Mouse (Mus musculus) right cerebral cortex, postnatal 4 days (tissue): ENCODE results near the gene Msl1.

Source experiments
- DNase-seq: peaks from one replicate; pipeline ENCODE4 v3.0.0-alpha.2; 2022

Msl1 gene

GRCm38 (mm10) chr11:98849196-98849894 lies 54.0 kb downstream of the Msl1 start:
- no peak for DNase-seq

- no peak for DNase-seq
Measured at GRCm38 (mm10) chr11:98850100-98851093, 55.1 kb downstream of the Msl1 start.

- DNase-seq = no peak
Measured at GRCm38 (mm10) chr11:98854116-98854515, 58.8 kb downstream of the Msl1 start.

GRCm38 (mm10) chr11:98854659-98855058 lies 59.3 kb downstream of the Msl1 start:
- DNase-seq = no peak
